In genomic region chr4:150901651-150902050, GRCm38 (mm10) we compare ENCODE assay signal across 9 mouse cellular contexts. TPM values are rescaled to one million over a fixed set of nuclear protein-coding genes. Genes with fewer than 3 reads are reported as not detected.
DNase-seq lines count a peak whose midpoint lies in the region; ATAC-seq and TF ChIP-seq lines count a peak whose summit lies in the region.
"Had no signal": no experiment of that assay in that cellular context is flagged by ENCODE, and none has a peak within 500 bp of the region (broad histone marks: within the 10 kb centered on the region; RNA-seq: fewer than 3 reads in every experiment).

No protein-coding gene starts in this region.

- peaks cover 2% of the 10 kb centered on the region for H3K79me2 ChIP-seq in C2C12 (ENCODE audit: control insufficient read depth, insufficient read depth)

- WGBS in kidney, embryonic 16.5 days: 52% methylated on average over 9 of the region's 9 CpGs
- WGBS in liver, embryonic 14.5 days (ENCODE audit: insufficient replicate concordance): 47% methylated on average over 9 of the region's 9 CpGs

- peak; percentile 68 for ATAC-seq in granulocyte monocyte progenitor cell, adult 5-6 weeks (replicated peaks; ENCODE audit: poor library complexity, severe bottlenecking)
- ATAC-seq in kidney, embryonic 16.5 days (ENCODE audit: low FRiP score, low TSS enrichment): peak; percentile 27; the same call in 1 of the 2 replicates
- ATAC-seq in liver, embryonic 14.5 days (ENCODE audit: insufficient read depth): peak; percentile 8; the same call in 1 of the 2 replicates

- H3K9me3 ChIP-seq in kidney, embryonic 16.5 days (ENCODE audit: low read length): no peaks in the 10 kb centered on the region
- H3K9me3 ChIP-seq in liver, embryonic 14.5 days (ENCODE audit: control insufficient read depth, low read length): no peaks in the 10 kb centered on the region
- H3K9me3 ChIP-seq: heart, embryonic 15.5 days had no signal

- peak; percentile 60 for DNase-seq in Muller cell, postnatal 12 days (ENCODE audit: inconsistent ontology term)
- DNase-seq in cerebellum, postnatal 10 days: peak; percentile 85 to 88
- peak in 2 of 3 experiments; percentile 59 for DNase-seq in liver, embryonic 14.5 days (ENCODE audit: low read depth in 3 of 3, low spot score in 3 of 3)
- peak; percentile 60 for DNase-seq in retina, postnatal 7 days (ENCODE audit: low read depth, low spot score)
- peak; percentile 49 to 77 for DNase-seq in urinary bladder, postnatal 36 days (ENCODE audit: low spot score in 2 of 2)

- peak; percentile 67 for TF ChIP-seq CTCF in C2C12 (IDR thresholded peaks at IDR 0.05; ENCODE audit: control insufficient read depth, insufficient read depth, insufficient read length)
- peak; percentile 95 for TF ChIP-seq CTCF in liver, embryonic 14.5 days (IDR thresholded peaks at IDR 0.05; ENCODE audit: low read depth)

- no peak overlapping the region; the same call in 1 of the 2 replicates for H3K4me2 ChIP-seq in kidney, embryonic 16.5 days (replicated peaks; ENCODE audit: low read depth, low read length)
- H3K4me2 ChIP-seq in liver, embryonic 14.5 days (ENCODE audit: low read depth): no peak overlapping the region
- H3K4me2 ChIP-seq: heart, embryonic 15.5 days had no signal

- TF ChIP-seq EP300 in liver, embryonic 14.5 days (IDR thresholded peaks at IDR 0.05; ENCODE audit: low read depth): no peak

- H3ac ChIP-seq in C2C12 (ENCODE audit: control insufficient read depth, insufficient read length, low read depth): no peak overlapping the region

- H3K36me3 ChIP-seq in C2C12 (ENCODE audit: control insufficient read depth, insufficient read depth): peaks cover 61% of the 10 kb centered on the region
- H3K36me3 ChIP-seq in kidney, embryonic 16.5 days (ENCODE audit: insufficient read depth, low read length): peaks cover 76% of the 10 kb centered on the region
- peaks cover 21% of the 10 kb centered on the region for H3K36me3 ChIP-seq in liver, embryonic 14.5 days (replicated peaks; ENCODE audit: control insufficient read depth, insufficient read depth, low read depth)

- H3K79me3 ChIP-seq in C2C12 (ENCODE audit: low read depth): no peaks in the 10 kb centered on the region

- H3K27ac ChIP-seq in kidney, embryonic 16.5 days (ENCODE audit: low read length): peak overlapping the region; percentile 71
- no peak overlapping the region for H3K27ac ChIP-seq in liver, embryonic 14.5 days
- H3K27ac ChIP-seq: heart, embryonic 15.5 days had no signal

- H3K4me3 ChIP-seq in C2C12 (ENCODE audit: insufficient read depth, poor library complexity, severe bottlenecking): no peak overlapping the region
- H3K4me3 ChIP-seq in kidney, embryonic 16.5 days (ENCODE audit: low read length): no peak overlapping the region
- H3K4me3 ChIP-seq in liver, embryonic 14.5 days (ENCODE audit: insufficient read depth in 1 of 2, low read depth in 2 of 2, low read length in 2 of 2): no peak overlapping the region
- H3K4me3 ChIP-seq: heart, embryonic 15.5 days had no signal

- peaks cover 8% of the 10 kb centered on the region; the same call in 1 of the 2 replicates for H3K4me1 ChIP-seq in kidney, embryonic 16.5 days (ENCODE audit: insufficient read depth, low read length)
- no peaks in the 10 kb centered on the region for H3K4me1 ChIP-seq in liver, embryonic 14.5 days (replicated peaks; ENCODE audit: control insufficient read depth in 2 of 2, insufficient read depth in 2 of 2, low read length in 1 of 2)
- H3K4me1 ChIP-seq: heart, embryonic 15.5 days had no signal

- H3K9ac ChIP-seq in kidney, embryonic 16.5 days (replicated peaks; ENCODE audit: low read length): no peak overlapping the region
- no peak overlapping the region for H3K9ac ChIP-seq in liver, embryonic 14.5 days (replicated peaks)
- H3K9ac ChIP-seq: heart, embryonic 15.5 days had no signal

- H3K27me3 ChIP-seq in C2C12 (ENCODE audit: control insufficient read depth, insufficient read depth, insufficient read length): no peaks in the 10 kb centered on the region
- H3K27me3 ChIP-seq in kidney, embryonic 16.5 days (ENCODE audit: insufficient read depth, low read length): no peaks in the 10 kb centered on the region
- H3K27me3 ChIP-seq in liver, embryonic 14.5 days (ENCODE audit: control insufficient read depth, insufficient read depth, low read length): no peaks in the 10 kb centered on the region
- H3K27me3 ChIP-seq: heart, embryonic 15.5 days had no signal

TF ChIP-seq in C2C12, 6 proteins besides CTCF, POLR2A, EP300 and RAD21:
- no peak for TF ChIP-seq CEBPB (IDR thresholded peaks at IDR 0.05; ENCODE audit: low read depth)
- TF ChIP-seq MAX (IDR thresholded peaks at IDR 0.05): no peak
- TF ChIP-seq MYOD1 (IDR thresholded peaks at IDR 0.05; ENCODE audit: control insufficient read depth, insufficient read length, low read depth): no peak
- no peak for TF ChIP-seq MYOG (IDR thresholded peaks at IDR 0.05; ENCODE audit: control insufficient read depth, extremely low read depth, insufficient read length)
- TF ChIP-seq FOSL1 (IDR thresholded peaks at IDR 0.05; ENCODE audit: insufficient read depth, low read length, poor library complexity, severe bottlenecking): no peak
- no peak for TF ChIP-seq USF1 (IDR thresholded peaks at IDR 0.05; ENCODE audit: low read depth)

RNA-seq across cellular contexts. Expression of gene Park7, which starts 12.6 kb away (rescaled TPM):
- 323 TPM for polyA plus RNA-seq in C2C12 (2012; fragmentation: generic; extraction: Trizol)
- 284 and 328 TPM in 2 replicates for total RNA-seq in granulocyte monocyte progenitor cell, adult 5-6 weeks (2014; fragmentation: Nextera tagmentation)
- total RNA-seq in granulocyte monocyte progenitor cell, adult 5-6 weeks (2017): 431 and 435 TPM in 2 replicates
- polyA plus RNA-seq in kidney, embryonic 16.5 days (2015; fragmentation: Nextera tagmentation; extraction: Ambion mirVana): 404 and 421 TPM in 2 replicates
- polyA plus RNA-seq in liver, embryonic 14.5 days (2012; rRNA removed): 130 and 180 TPM in 2 replicates
- 259 and 263 TPM in 2 replicates for polyA plus RNA-seq in liver, embryonic 14.5 days (2014; fragmentation: Nextera tagmentation; extraction: Ambion mirVana)

RNA-seq across cellular contexts. Expression of gene Tnfrsf9, which starts 12.7 kb away (rescaled TPM):
- 0.08 TPM for polyA plus RNA-seq in C2C12 (2012; fragmentation: generic; extraction: Trizol)
- total RNA-seq in granulocyte monocyte progenitor cell, adult 5-6 weeks (2014; fragmentation: Nextera tagmentation): not detected in 2 replicates
- total RNA-seq in granulocyte monocyte progenitor cell, adult 5-6 weeks (2017): not detected in 2 replicates
- polyA plus RNA-seq in kidney, embryonic 16.5 days (2015; fragmentation: Nextera tagmentation; extraction: Ambion mirVana): 0.26 and 0.40 TPM in 2 replicates
- 0.08 and 0.10 TPM in 2 replicates for polyA plus RNA-seq in liver, embryonic 14.5 days (2012; rRNA removed)
- not detected in 2 replicates for polyA plus RNA-seq in liver, embryonic 14.5 days (2014; fragmentation: Nextera tagmentation; extraction: Ambion mirVana)

RNA-seq across cellular contexts. Expression of gene Errfi1, which starts 47.9 kb away (rescaled TPM):
- polyA plus RNA-seq in C2C12 (2012; fragmentation: generic; extraction: Trizol): 111 TPM
- total RNA-seq in granulocyte monocyte progenitor cell, adult 5-6 weeks (2014; fragmentation: Nextera tagmentation): 0.84 TPM in 1 of 2 replicates, not detected in the other
- 0.52 and 1.2 TPM in 2 replicates for total RNA-seq in granulocyte monocyte progenitor cell, adult 5-6 weeks (2017)
- polyA plus RNA-seq in kidney, embryonic 16.5 days (2015; fragmentation: Nextera tagmentation; extraction: Ambion mirVana): 32.8 and 33.4 TPM in 2 replicates
- polyA plus RNA-seq in liver, embryonic 14.5 days (2012; rRNA removed): 11.3 and 12.6 TPM in 2 replicates
- 23.1 and 26.1 TPM in 2 replicates for polyA plus RNA-seq in liver, embryonic 14.5 days (2014; fragmentation: Nextera tagmentation; extraction: Ambion mirVana)

Comparison
In these comparisons a context has a peak if more than half of its experiments do, and no peak if none do; other contexts are left out.
1. ATAC-seq: peak in every context shown above with its lines; median percentile 68 in granulocyte monocyte progenitor cell, adult 5-6 weeks; 27 in kidney, embryonic 16.5 days; 8 in liver, embryonic 14.5 days.